Mouse (Mus musculus) liver, adult 2 months (tissue): ENCODE data around the gene Fam43a.

Experiments
- CTCF ChIP-seq: fragments of 200-500 bp; IDR thresholded peaks from 2 replicates; pipeline ENCODE4 v1.5.1; 2011; ENCODE audit warnings: low read depth, low read length, control low read depth
- POLR2A ChIP-seq: fragments of 200-500 bp; IDR thresholded peaks from 2 replicates; pipeline ENCODE4 v1.6.1; 2011; ENCODE audit warnings: low read length, control low read depth; ENCODE audit not compliant: insufficient read depth; ENCODE audit errors: extremely low read depth

GRCm38 (mm10) chr16:30605528-30605927 lies 6.0 kb downstream of the Fam43a start:
- TF ChIP-seq CTCF (no peak), POLR2A (no peak)
